ENCODE assay signal across 20 mouse cellular contexts in the genomic region with DNA sequence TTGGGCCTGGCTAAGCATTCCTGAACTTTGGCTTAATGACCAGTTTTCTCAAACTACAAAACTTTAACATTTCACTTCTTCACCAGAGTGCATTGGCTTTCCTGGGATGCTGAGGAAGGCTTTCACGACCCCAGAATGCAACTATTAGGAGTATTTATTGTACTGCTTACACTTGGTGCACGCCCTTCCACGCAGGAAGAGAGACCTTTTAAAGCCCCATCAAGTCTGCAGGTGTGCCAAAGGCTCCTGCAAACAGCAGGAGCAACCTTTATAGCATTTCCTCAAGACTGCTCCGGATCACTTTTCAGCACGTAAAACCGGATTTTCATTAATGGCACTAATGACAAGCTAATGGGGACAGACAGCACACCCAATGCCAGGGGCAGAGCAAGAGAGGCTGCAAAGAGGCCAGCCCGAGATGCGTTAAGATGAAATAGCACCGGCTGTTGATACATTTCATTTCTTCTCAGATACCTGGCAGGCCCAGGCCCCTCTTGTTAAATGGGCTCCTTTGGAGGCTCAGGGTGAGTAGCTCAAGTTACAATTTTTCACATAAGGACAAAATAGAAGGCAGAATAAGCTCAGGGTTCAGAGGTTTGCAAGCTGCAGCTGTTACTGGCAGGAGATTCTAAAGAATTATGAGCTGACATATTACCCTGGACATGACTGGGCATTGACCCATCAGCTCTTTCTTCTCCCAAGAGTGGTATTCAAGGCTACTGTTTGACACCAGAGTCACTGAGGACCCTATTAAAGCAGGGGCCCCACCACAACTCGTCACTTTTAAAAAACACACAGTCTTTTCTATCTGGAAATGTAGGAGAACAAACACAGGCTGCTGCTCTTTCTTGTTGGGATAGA.
DNase-seq lines count a peak whose midpoint lies in the region; ATAC-seq lines count a peak whose summit lies in the region.
"Had no signal": no experiment of that assay in that cellular context is flagged by ENCODE, and none has a peak within 500 bp of the region (broad histone marks: within the 10 kb centered on the region; RNA-seq: fewer than 3 reads in every experiment).

No protein-coding gene starts in this region.

- H3K27ac ChIP-seq in kidney, embryonic 16.5 days (ENCODE audit: low read length): no peak overlapping the region
- H3K27ac ChIP-seq in embryonic facial prominence, embryonic 14.5 days (replicated peaks; ENCODE audit: low read depth, low read length): no peak overlapping the region
- H3K27ac ChIP-seq in limb, embryonic 13.5 days: no peak overlapping the region
- H3K27ac ChIP-seq in midbrain, embryonic 10.5 days (replicated peaks): no peak overlapping the region
- H3K27ac ChIP-seq: embryonic facial prominence, embryonic 12.5 days; hindbrain, embryonic 14.5 days; intestine, embryonic 15.5 days; liver, embryonic 14.5 days; midbrain, embryonic 13.5 days; neural tube, embryonic 13.5 days; stomach, postnatal 0 days had no signal

- H3K4me1 ChIP-seq in kidney, embryonic 16.5 days (ENCODE audit: insufficient read depth, low read length): no peaks in the 10 kb centered on the region
- no peaks in the 10 kb centered on the region for H3K4me1 ChIP-seq in embryonic facial prominence, embryonic 14.5 days (ENCODE audit: control insufficient read depth, insufficient read depth, low read length)
- H3K4me1 ChIP-seq in limb, embryonic 13.5 days: peaks cover 16% of the 10 kb centered on the region
- H3K4me1 ChIP-seq in midbrain, embryonic 10.5 days: no peaks in the 10 kb centered on the region
- H3K4me1 ChIP-seq: embryonic facial prominence, embryonic 12.5 days; intestine, embryonic 15.5 days; midbrain, embryonic 13.5 days; neural tube, embryonic 13.5 days had no signal

- no peak overlapping the region for H3K4me2 ChIP-seq in kidney, embryonic 16.5 days (replicated peaks; ENCODE audit: low read depth, low read length)
- H3K4me2 ChIP-seq in embryonic facial prominence, embryonic 14.5 days (ENCODE audit: low read depth, low read length): no peak overlapping the region
- peak overlapping the region; percentile 42 for H3K4me2 ChIP-seq in limb, embryonic 13.5 days (replicated peaks)
- H3K4me2 ChIP-seq: embryonic facial prominence, embryonic 12.5 days; hindbrain, embryonic 14.5 days; intestine, embryonic 15.5 days; midbrain, embryonic 13.5 days; neural tube, embryonic 13.5 days had no signal

- peak; percentile 27; the same call in 1 of the 2 replicates for ATAC-seq in kidney, embryonic 16.5 days (ENCODE audit: low FRiP score, low TSS enrichment)
- ATAC-seq in embryonic facial prominence, embryonic 14.5 days (ENCODE audit: low read depth): peak; percentile 82; the same call in 1 of the 2 replicates
- peak; percentile 87; the same call in 1 of the 2 replicates for ATAC-seq in limb, embryonic 13.5 days (ENCODE audit: low FRiP score, low read depth)
- ATAC-seq: forebrain, embryonic 16.5 days; intestine, embryonic 15.5 days; lung, postnatal 0 days; midbrain, embryonic 13.5 days had no signal

- H3K36me3 ChIP-seq in kidney, embryonic 16.5 days (ENCODE audit: insufficient read depth, low read length): no peaks in the 10 kb centered on the region
- H3K36me3 ChIP-seq in embryonic facial prominence, embryonic 14.5 days (ENCODE audit: control insufficient read depth, insufficient read depth, low read length): no peaks in the 10 kb centered on the region
- H3K36me3 ChIP-seq in limb, embryonic 13.5 days: no peaks in the 10 kb centered on the region
- no peaks in the 10 kb centered on the region for H3K36me3 ChIP-seq in midbrain, embryonic 10.5 days
- H3K36me3 ChIP-seq: embryonic facial prominence, embryonic 12.5 days; intestine, embryonic 15.5 days; midbrain, embryonic 13.5 days; neural tube, embryonic 13.5 days had no signal

- no peaks in the 10 kb centered on the region for H3K27me3 ChIP-seq in kidney, embryonic 16.5 days (ENCODE audit: insufficient read depth, low read length)
- H3K27me3 ChIP-seq in embryonic facial prominence, embryonic 14.5 days (replicated peaks; ENCODE audit: control insufficient read depth, insufficient read depth, low read length): no peaks in the 10 kb centered on the region
- peaks cover 4% of the 10 kb centered on the region; the same call in 1 of the 2 replicates for H3K27me3 ChIP-seq in limb, embryonic 13.5 days
- H3K27me3 ChIP-seq in midbrain, embryonic 10.5 days (ENCODE audit: low read depth, poor library complexity, severe bottlenecking): no peaks in the 10 kb centered on the region
- H3K27me3 ChIP-seq: embryonic facial prominence, embryonic 12.5 days; intestine, embryonic 15.5 days; midbrain, embryonic 13.5 days; neural tube, embryonic 13.5 days had no signal

- H3K9ac ChIP-seq in kidney, embryonic 16.5 days (replicated peaks; ENCODE audit: low read length): no peak overlapping the region
- no peak overlapping the region for H3K9ac ChIP-seq in embryonic facial prominence, embryonic 14.5 days (ENCODE audit: low read depth, low read length)
- no peak overlapping the region for H3K9ac ChIP-seq in limb, embryonic 13.5 days
- H3K9ac ChIP-seq: embryonic facial prominence, embryonic 12.5 days; hindbrain, embryonic 14.5 days; intestine, embryonic 15.5 days; liver, embryonic 14.5 days; midbrain, embryonic 13.5 days; neural tube, embryonic 13.5 days had no signal

- WGBS in kidney, embryonic 16.5 days: 24% methylated on average over 10 of the region's 10 CpGs
- WGBS in embryonic facial prominence, embryonic 14.5 days: 63% methylated on average over 10 of the region's 10 CpGs
- WGBS in limb, embryonic 13.5 days: 10% methylated on average over 10 of the region's 10 CpGs
- WGBS in midbrain, embryonic 10.5 days: 86% methylated on average over 10 of the region's 10 CpGs

- no peak overlapping the region for H3K4me3 ChIP-seq in kidney, embryonic 16.5 days (ENCODE audit: low read length)
- H3K4me3 ChIP-seq in embryonic facial prominence, embryonic 14.5 days (ENCODE audit: low read depth, low read length): no peak overlapping the region
- no peak overlapping the region for H3K4me3 ChIP-seq in limb, embryonic 13.5 days
- H3K4me3 ChIP-seq in midbrain, embryonic 10.5 days: no peak overlapping the region
- H3K4me3 ChIP-seq: embryonic facial prominence, embryonic 12.5 days; intestine, embryonic 15.5 days; midbrain, embryonic 13.5 days; neural tube, embryonic 13.5 days had no signal

- no peaks in the 10 kb centered on the region for H3K9me3 ChIP-seq in kidney, embryonic 16.5 days (ENCODE audit: low read length)
- no peaks in the 10 kb centered on the region for H3K9me3 ChIP-seq in embryonic facial prominence, embryonic 14.5 days (ENCODE audit: control insufficient read depth, low read length)
- H3K9me3 ChIP-seq in limb, embryonic 13.5 days: no peaks in the 10 kb centered on the region
- no peaks in the 10 kb centered on the region for H3K9me3 ChIP-seq in midbrain, embryonic 10.5 days (replicated peaks)
- H3K9me3 ChIP-seq: embryonic facial prominence, embryonic 12.5 days; intestine, embryonic 15.5 days; midbrain, embryonic 13.5 days; neural tube, embryonic 13.5 days had no signal

- DNase-seq in embryo, embryonic 10.5 days (ENCODE audit: low spot score): peak; percentile 18
- DNase-seq in embryo, embryonic 9.5 days (ENCODE audit: extremely low spot score): no peak
- DNase-seq in kidney, postnatal 25 days: no peak
- peak; percentile 48 for DNase-seq in embryonic facial prominence, embryonic 14.5 days (ENCODE audit: low spot score)
- no peak for DNase-seq in cerebellum, adult 11 months
- DNase-seq in midbrain, embryonic 10.5 days (ENCODE audit: low spot score): no peak
- DNase-seq: cerebellum, adult 9-11 months; gastrocnemius, postnatal 36 days; right cerebral cortex, postnatal 14 days had no signal

Comparison
In these comparisons a context has a peak if more than half of its experiments do, and no peak if none do; other contexts are left out.
1. DNase-seq: peak in embryo, embryonic 10.5 days (single experiment) and embryonic facial prominence, embryonic 14.5 days (single experiment); none in embryo, embryonic 9.5 days (single experiment), kidney, postnatal 25 days (0 of 2), cerebellum, adult 11 months (single experiment) and midbrain, embryonic 10.5 days (single experiment).
2. ATAC-seq: peak in every context shown above with its lines; median percentile 87 in limb, embryonic 13.5 days; 82 in embryonic facial prominence, embryonic 14.5 days; 27 in kidney, embryonic 16.5 days.